Mouse (Mus musculus) forelimb bud, embryonic 11.5 days (tissue): ENCODE data around the gene Thada.

ENCODE experiments used
- DNase-seq: peaks from one replicate; pipeline ENCODE4 v3.0.0-alpha.2; 2012; ENCODE audit warnings: low read depth, low spot score

Gene Thada

GRCm38 (mm10) chr17:84351912-84352789, 113.9 kb downstream of the Thada start:
- DNase-seq: no peak

- no peak for DNase-seq
Observed at GRCm38 (mm10) chr17:84351276-84351675, 114.7 kb downstream of the Thada start.

- DNase-seq: no peak
Observed at GRCm38 (mm10) chr17:84348865-84349264, 117.1 kb downstream of the Thada start.

- DNase-seq: no peak
Observed at GRCm38 (mm10) chr17:84342299-84342817, 123.6 kb downstream of the Thada start.

- no peak for DNase-seq
Observed at GRCm38 (mm10) chr17:84341686-84342085, 124.3 kb downstream of the Thada start.

GRCm38 (mm10) chr17:84340574-84340973, 125.4 kb downstream of the Thada start:
- DNase-seq: no peak

GRCm38 (mm10) chr17:84335996-84336395, 130.0 kb downstream of the Thada start:
- DNase-seq: no peak

- no peak for DNase-seq
Observed at GRCm38 (mm10) chr17:84335076-84335475, 130.9 kb downstream of the Thada start.

GRCm38 (mm10) chr17:84334241-84335014, 131.6 kb downstream of the Thada start:
- DNase-seq: no peak

- DNase-seq: no peak
Observed at GRCm38 (mm10) chr17:84332940-84333339, 133.1 kb downstream of the Thada start.

GRCm38 (mm10) chr17:84330986-84331385, 135.0 kb downstream of the Thada start:
- DNase-seq: no peak

GRCm38 (mm10) chr17:84330506-84330905, 135.5 kb downstream of the Thada start:
- no peak for DNase-seq

- no peak for DNase-seq
Observed at GRCm38 (mm10) chr17:84329906-84330470, 136.0 kb downstream of the Thada start.

GRCm38 (mm10) chr17:84328526-84328925, 137.5 kb downstream of the Thada start:
- no peak for DNase-seq

- DNase-seq: peak; percentile 55
Observed at GRCm38 (mm10) chr17:84327051-84327925, 138.7 kb downstream of the Thada start.

GRCm38 (mm10) chr17:84322176-84322575, 143.8 kb downstream of the Thada start:
- no peak for DNase-seq

GRCm38 (mm10) chr17:84321351-84321750, 144.7 kb downstream of the Thada start:
- no peak for DNase-seq

GRCm38 (mm10) chr17:84320576-84320975, 145.4 kb downstream of the Thada start:
- DNase-seq: no peak

- no peak for DNase-seq
Observed at GRCm38 (mm10) chr17:84314341-84314740, 151.7 kb downstream of the Thada start.

- no peak for DNase-seq
Observed at GRCm38 (mm10) chr17:84313494-84313893, 152.5 kb downstream of the Thada start.

- no peak for DNase-seq
Observed at GRCm38 (mm10) chr17:84306151-84306550, 159.9 kb downstream of the Thada start.
